Mouse (Mus musculus): ENCODE measurements at regions not wholly inside any gene's neighbourhood (a gene's known extent, or its start where the extent isn't known, plus 50 kb on each side); places are given as distances from the start of the nearest gene placed in this dataset.

DNA sequence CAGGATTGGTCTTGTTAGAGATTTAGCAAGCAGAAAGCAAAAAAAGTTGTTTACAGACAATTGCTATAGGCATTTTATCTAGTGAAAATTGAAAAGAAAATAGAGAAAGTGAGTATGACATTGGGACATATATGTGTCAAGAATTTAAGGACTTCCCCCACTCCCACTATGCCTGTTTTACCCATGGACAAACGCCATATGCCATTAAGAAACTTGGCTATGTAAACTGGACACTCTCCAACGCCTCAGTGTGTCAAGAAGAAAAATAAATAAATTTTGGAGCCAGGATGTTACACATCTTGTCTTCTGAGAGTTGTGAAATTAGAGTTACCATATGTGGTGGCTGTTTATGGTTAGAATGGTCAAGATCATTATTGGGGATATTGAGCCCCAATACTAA is 1031.1 kb upstream of the Epha7 start:
- TF ChIP-seq CTCF (IDR thresholded peaks at IDR 0.05; ENCODE audit: borderline replicate concordance, insufficient read depth, low read depth, low read length) (no peak), POLR2A (IDR thresholded peaks at IDR 0.05; ENCODE audit: borderline replicate concordance, insufficient read depth, low read length) (no peak)

Data from cerebellum, adult 2 months (tissue).